Mouse (Mus musculus): ENCODE results near the gene Gm5072.
"Not testable (repeated sequence)": the region's sequence is repeated elsewhere in the genome, so short reads cannot be mapped to it uniquely, and the experiment has no call there.

Gm5072 gene

DNA sequence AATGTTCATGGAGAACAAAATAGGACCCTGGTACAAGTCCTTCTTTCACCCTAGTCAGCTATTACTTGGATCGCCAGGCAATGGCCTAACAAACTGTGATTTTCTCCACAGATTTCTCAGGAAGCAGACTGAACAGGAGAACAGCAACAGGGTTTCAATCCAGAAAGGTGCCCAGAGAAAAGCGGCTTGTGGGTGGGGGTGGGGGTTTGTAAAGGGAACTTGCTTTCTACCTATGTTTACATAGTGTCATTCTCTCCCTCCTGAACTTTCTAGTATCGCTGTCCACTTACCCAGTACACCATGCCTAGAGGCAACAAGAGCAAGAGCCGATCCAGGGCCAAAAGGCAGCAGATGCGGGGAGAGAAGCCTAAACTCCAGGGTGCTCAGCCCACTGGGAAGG is at the start of gene Gm5072:
Gene Gm5072, plus strand, starts transcription at position 301 of the 400 bp plus-strand sequence.
- DNase-seq = not testable (repeated sequence)

All from kidney, postnatal 10 days (tissue).